Mouse (Mus musculus) intestine, postnatal 0 days (tissue): ENCODE results near the gene Dab1. TPM values are rescaled to one million over a fixed set of nuclear protein-coding genes. Genes with fewer than 3 reads are reported as not detected.

ENCODE experiments used
- ATAC-seq: fragments of 200-750 bp; cut with Nextera tagmentation; 2 replicates; pipeline ENCODE4 v1.8.0; 2017; ENCODE audit warnings: mild to moderate bottlenecking, moderate TSS enrichment, moderate library complexity
- H3K27ac ChIP-seq: fragments of 300-500 bp; sonication (generic); 2 replicates; pipeline ENCODE4 v1.5.1; 2014; ENCODE audit warnings: mild to moderate bottlenecking, low read depth, low read length, moderate library complexity
- H3K27me3 ChIP-seq: fragments of 300-500 bp; sonication (generic); replicated peaks from 2 replicates; pipeline ENCODE4 v1.6.1; 2014; ENCODE audit warnings: low read length, mixed read lengths; ENCODE audit not compliant: control insufficient read depth, insufficient read depth
- H3K36me3 ChIP-seq: fragments of 300-500 bp; sonication (generic); 2 replicates; pipeline ENCODE4 v1.6.1; 2014; ENCODE audit warnings: mild to moderate bottlenecking, moderate library complexity; ENCODE audit not compliant: control insufficient read depth, insufficient read depth
- H3K4me1 ChIP-seq: fragments of 300-500 bp; sonication (generic); replicated peaks from 2 replicates; pipeline ENCODE4 v1.6.1; 2014; ENCODE audit warnings: antibody characterized with exemption, low read length, mixed read lengths; ENCODE audit not compliant: control insufficient read depth, insufficient read depth
- H3K4me2 ChIP-seq: fragments of 300-500 bp; sonication (generic); replicated peaks from 2 replicates; pipeline ENCODE4 v1.6.1; 2014; ENCODE audit warnings: low read depth, mild to moderate bottlenecking, moderate library complexity
- H3K4me3 ChIP-seq: fragments of 300-500 bp; sonication (generic); 2 replicates; pipeline ENCODE4 v1.5.1; 2014; ENCODE audit warnings: low read depth, low read length
- H3K9ac ChIP-seq: fragments of 300-500 bp; sonication (generic); 2 replicates; pipeline ENCODE4 v1.6.1; 2014; ENCODE audit warnings: mild to moderate bottlenecking, low read depth, low read length
- H3K9me3 ChIP-seq: fragments of 300-500 bp; sonication (generic); 2 replicates; pipeline ENCODE4 v1.6.1; 2016; ENCODE audit warnings: mixed run types; ENCODE audit not compliant: control insufficient read depth
- CTCF ChIP-seq: sonication (generic); IDR thresholded peaks from 2 replicates; pipeline ENCODE4 v1.5.1; 2016; ENCODE audit warnings: low read depth, mild to moderate bottlenecking, control low read depth, antibody characterized with exemption, moderate library complexity
- WGBS: fragments of 180-500 bp; shearing (Covaris S2); extraction: QIAGEN DNeasy Blood & Tissue Kit; methylation state at CpG from one replicate; pipeline ENCODE4 v1.1.7; 2014; 5-methylcytosine and 5-hydroxymethylcytosine counted together
- polyA plus RNA-seq: library from polyadenylated mRNA; unstranded; fragments of >200 nt; fragmentation: Nextera tagmentation; extraction: Ambion mirVana; gene quantifications from 2 replicates; pipeline ENCODE4 v1.2.1, GENCODE M21; 2015

The Dab1 gene
- polyA plus RNA-seq, 1 experiment from 2014 or later: 61.3 TPM

DNA sequence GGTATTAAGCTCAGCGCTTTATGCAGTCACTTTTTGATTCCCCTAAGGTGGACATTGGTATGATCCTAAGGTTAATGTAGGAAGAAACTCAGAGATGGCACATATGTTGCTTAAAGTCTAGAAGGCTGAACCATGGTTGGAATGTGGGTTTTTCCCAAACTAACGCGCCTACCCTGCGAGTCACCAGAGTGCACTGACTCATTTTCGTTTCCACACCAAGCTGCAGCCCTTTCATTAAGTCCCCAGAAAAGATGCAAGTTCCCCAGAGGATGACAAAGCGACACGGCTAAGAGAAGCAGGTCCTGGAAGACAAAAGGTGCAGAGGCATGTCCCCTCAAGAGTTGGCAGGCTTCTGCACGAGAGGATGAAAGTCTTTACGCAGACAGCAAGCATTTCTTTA lies 39.1 kb upstream of the Dab1 start:
- H3K4me1 ChIP-seq: no peaks in the 10 kb centered on the region
- no peak overlapping the region for H3K9ac ChIP-seq
- no peak overlapping the region for H3K27ac ChIP-seq
- no peaks in the 10 kb centered on the region for H3K36me3 ChIP-seq
- TF ChIP-seq CTCF: no peak
- no peak for ATAC-seq
- no peak overlapping the region for H3K4me3 ChIP-seq
- H3K27me3 ChIP-seq: no peaks in the 10 kb centered on the region
- no peaks in the 10 kb centered on the region for H3K9me3 ChIP-seq
- no peak overlapping the region for H3K4me2 ChIP-seq
- WGBS: 84% methylated on average over 9 of the region's 9 CpGs

DNA sequence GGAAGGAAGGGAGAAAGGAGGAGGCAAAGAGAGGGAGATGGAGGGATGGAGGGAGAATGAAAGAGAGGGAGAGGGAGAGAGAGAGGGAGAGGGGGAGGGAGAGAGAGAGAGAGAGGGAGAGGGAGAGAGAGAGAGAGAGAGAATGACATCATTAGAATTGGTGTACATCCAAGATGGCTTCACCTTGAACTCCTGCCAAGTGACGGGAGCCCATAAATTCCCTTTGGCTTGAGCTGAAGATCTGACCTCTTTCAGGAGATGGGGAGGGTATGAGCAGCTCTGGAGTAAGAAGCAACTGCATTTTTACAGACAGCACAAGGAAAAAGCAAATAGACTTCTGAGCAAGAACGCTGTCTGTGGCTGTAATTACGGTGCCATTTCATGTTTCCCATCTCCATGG lies 4.1 kb upstream of the Dab1 start:
- no peak for ATAC-seq
- H3K4me1 ChIP-seq: no peaks in the 10 kb centered on the region
- no peak overlapping the region for H3K9ac ChIP-seq
- H3K4me2 ChIP-seq: no peak overlapping the region
- peaks cover 14% of the 10 kb centered on the region for H3K27me3 ChIP-seq
- H3K36me3 ChIP-seq: no peaks in the 10 kb centered on the region
- no peak overlapping the region for H3K4me3 ChIP-seq
- H3K9me3 ChIP-seq: no peaks in the 10 kb centered on the region
- TF ChIP-seq CTCF: no peak
- no peak overlapping the region for H3K27ac ChIP-seq
- WGBS: 63% methylated on average over 3 of the region's 3 CpGs

DNA sequence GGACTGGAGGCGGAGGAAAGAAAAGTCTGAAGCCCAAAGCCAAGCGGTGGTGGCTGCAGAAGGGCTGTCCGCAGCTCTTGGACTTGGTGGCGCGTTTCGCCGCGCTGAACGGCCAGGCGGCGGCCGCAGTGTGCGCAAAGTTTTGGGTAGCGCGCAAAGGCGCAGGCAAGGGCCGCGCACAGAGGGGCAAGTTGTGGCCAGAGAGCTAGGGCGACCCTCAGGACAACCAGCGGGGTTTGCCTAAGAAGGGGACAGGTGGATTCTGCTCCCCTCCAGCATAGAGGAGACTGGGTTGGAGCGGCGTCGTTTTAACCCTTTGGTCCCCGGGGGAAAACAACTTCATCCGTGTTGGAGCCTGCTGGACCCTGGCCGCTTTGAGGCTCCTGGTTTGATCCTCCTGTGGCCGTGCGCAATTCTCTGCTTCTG lies 800 bp downstream of the Dab1 start:
- no peak for ATAC-seq
- Histone ChIP-seq H3K4me2 (peak overlapping the region; percentile 21; the same call in 1 of the 2 replicates), H3K27ac (no peak overlapping the region), H3K9ac (no peak overlapping the region), H3K9me3 (no peaks in the 10 kb centered on the region), H3K27me3 (peaks cover 21% of the 10 kb centered on the region), H3K4me1 (no peaks in the 10 kb centered on the region), H3K36me3 (no peaks in the 10 kb centered on the region), H3K4me3 (no peak overlapping the region)
- TF ChIP-seq CTCF: no peak
- under 1% methylated on average over 28 of the region's 28 CpGs for WGBS

DNA sequence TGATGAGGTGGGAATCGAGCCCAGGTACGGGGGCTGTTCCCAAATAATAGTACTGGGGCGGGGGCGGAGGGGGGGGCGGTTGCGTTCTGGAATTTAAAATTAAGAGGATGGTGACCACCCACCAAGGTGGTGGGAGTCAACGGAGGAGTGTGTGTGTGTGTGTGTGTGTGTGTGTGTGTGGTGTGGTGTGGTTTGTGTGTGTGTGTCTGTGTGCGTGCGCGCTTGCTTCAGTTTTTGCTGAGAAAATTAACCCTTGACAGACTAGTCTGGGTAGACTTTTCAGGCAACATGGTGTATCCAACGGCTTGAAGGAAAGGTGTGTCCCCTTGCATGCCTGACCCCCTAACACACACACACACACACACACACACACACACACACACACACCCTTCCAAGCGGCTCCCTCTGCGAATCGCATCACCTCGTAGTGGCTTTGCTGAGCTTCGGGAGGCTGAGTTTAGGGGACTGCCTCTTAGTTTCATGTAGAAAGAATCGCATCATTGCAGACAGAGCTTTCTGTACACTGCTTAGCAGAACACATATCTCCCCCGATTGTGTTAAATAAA lies 1.5 kb downstream of the Dab1 start:
- WGBS: 17% methylated on average over 18 of the region's 18 CpGs
- Histone ChIP-seq H3K4me3 (no peak overlapping the region), H3K4me2 (no peak overlapping the region), H3K9me3 (no peaks in the 10 kb centered on the region), H3K36me3 (no peaks in the 10 kb centered on the region), H3K27me3 (peaks cover 21% of the 10 kb centered on the region), H3K4me1 (no peaks in the 10 kb centered on the region), H3K27ac (no peak overlapping the region), H3K9ac (no peak overlapping the region)
- ATAC-seq: no peak
- TF ChIP-seq CTCF: no peak

DNA sequence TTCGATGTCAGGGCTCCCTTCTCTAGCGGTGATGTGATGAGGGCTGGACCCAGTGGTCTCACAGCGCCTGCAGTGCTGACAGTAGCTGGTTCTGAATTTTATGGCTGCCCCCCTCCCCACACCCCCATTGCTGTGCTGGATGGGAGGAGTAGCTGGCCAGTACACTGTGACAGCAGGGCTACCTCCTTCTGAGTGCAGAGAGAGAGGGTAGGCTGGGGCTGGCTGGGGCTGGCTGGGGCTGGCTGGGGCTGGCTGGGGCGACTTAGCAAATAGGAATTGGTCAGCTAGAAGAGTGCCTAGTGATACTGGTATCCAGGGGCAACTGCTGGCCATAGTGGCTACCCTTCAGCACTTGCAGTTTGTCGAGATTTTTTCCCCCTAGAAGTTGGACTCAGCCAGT lies 2.4 kb downstream of the Dab1 start:
- Histone ChIP-seq H3K36me3 (no peaks in the 10 kb centered on the region), H3K4me2 (no peak overlapping the region), H3K9ac (no peak overlapping the region), H3K27me3 (peaks cover 21% of the 10 kb centered on the region), H3K4me1 (no peaks in the 10 kb centered on the region), H3K9me3 (no peaks in the 10 kb centered on the region), H3K27ac (no peak overlapping the region), H3K4me3 (no peak overlapping the region)
- WGBS: 23% methylated on average over 5 of the region's 5 CpGs
- TF ChIP-seq CTCF: no peak
- ATAC-seq: no peak

DNA sequence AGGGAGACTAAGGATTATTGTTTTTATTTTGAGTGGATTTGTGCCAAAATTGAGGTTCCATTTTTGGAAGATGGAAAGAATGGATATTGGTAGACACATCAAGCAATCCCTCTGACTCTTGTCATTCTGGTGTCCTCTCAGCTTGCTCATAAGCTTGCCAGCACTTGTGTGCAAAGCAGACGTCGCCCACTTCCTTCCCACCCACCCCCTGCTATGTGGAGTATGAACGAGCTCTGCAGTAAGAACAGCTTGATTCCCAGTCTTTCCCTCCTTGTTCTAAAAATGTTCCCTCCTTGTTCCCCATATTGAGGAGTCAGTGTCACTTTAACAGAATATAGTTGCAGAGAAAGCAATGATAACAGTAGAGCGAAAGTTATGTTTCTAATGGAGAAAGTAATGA lies 11.0 kb downstream of the Dab1 start:
- Histone ChIP-seq H3K27ac (no peak overlapping the region), H3K4me3 (no peak overlapping the region), H3K9me3 (no peaks in the 10 kb centered on the region), H3K4me1 (no peaks in the 10 kb centered on the region), H3K9ac (no peak overlapping the region), H3K36me3 (no peaks in the 10 kb centered on the region), H3K4me2 (no peak overlapping the region), H3K27me3 (no peaks in the 10 kb centered on the region)
- ATAC-seq: no peak
- 72% methylated on average over 4 of the region's 4 CpGs for WGBS
- TF ChIP-seq CTCF: no peak
